Mouse (Mus musculus): Measurements from ENCODE around the gene Cyth1.

Cyth1 gene

GRCm38 (mm10) chr11:118248150-118249011, at the start of gene Cyth1:
Gene Cyth1, minus strand, starts transcription at chr11:118248592.
- peak; percentile 97 for DNase-seq (ENCODE audit: low read depth, low spot score)

GRCm38 (mm10) chr11:118297967-118298366, 49.6 kb upstream of the Cyth1 start:
- no peak for DNase-seq (ENCODE audit: low read depth, low spot score)

DNA sequence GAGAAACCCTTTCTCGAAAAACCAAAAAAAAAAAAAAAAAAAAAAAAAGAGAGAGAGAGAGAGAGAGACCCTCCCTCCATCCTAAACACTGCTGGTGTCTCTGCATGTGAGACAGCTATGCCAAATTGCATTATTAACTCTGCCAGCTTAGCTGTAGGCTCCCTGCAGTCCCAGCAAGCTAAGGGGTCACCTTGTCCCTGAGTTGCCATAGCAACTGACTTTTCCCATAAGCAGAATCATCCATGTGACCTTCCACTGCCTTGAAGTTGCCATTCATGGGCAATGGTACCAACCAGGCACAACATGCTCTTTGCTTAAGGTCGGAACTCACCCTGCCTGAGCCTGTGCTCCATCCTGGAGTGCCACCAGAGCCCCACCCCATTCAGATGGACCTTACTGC, 46.6 kb upstream of the Cyth1 start:
- DNase-seq (ENCODE audit: low read depth, low spot score): no peak

DNA sequence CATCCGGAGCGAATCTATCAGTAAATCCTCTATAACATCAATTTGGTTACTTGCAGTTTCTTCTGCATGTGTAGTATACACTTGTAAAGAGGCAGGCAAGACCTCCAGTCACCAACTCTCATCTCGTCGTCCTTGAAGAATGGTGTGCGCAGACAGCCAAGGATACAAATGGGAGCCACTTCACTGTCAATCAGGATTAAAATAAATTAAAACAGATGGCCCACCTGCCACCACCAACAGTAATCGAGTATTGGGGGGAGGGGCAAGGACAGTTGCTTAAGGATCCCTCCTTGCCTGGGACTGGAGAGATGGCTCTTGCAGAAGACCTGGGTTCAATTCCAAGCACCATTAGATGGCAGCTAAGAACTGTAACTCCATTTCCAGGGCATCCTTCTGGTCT, 44.3 kb upstream of the Cyth1 start:
- DNase-seq (ENCODE audit: low read depth, low spot score): no peak

GRCm38 (mm10) chr11:118289999-118290889, 41.9 kb upstream of the Cyth1 start, which contains the start of gene Usp36:
Gene Usp36, minus strand, starts transcription at chr11:118290244.
- DNase-seq (ENCODE audit: low read depth, low spot score): peak; percentile 94

GRCm38 (mm10) chr11:118289562-118289961, 41.2 kb upstream of the Cyth1 start:
- no peak for DNase-seq (ENCODE audit: low read depth, low spot score)

DNA sequence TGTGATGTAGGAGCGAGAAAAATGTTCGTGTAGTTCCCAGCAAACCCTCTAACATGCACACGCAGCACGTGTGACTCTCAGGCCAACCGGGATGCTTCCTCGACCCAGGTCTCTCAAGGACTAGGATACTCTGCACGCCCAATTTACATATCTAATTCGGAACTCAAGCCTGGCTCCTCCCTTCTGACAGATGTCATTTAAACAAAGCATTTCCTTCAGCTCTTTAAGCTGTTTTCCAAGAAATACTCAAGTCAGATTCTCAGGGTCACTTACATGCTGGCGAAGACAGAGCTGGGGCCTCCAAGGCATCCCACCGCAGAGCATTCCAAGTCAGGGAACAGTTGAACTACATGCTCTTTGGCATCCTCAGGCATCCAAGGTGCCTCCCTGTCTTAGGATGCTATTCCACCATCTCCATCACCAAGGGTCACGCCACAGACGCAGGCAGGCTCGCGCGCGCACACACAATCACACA, 40.7 kb upstream of the Cyth1 start:
- DNase-seq (ENCODE audit: low read depth, low spot score): no peak

GRCm38 (mm10) chr11:118287573-118287972, 39.2 kb upstream of the Cyth1 start:
- DNase-seq (ENCODE audit: low read depth, low spot score): no peak

- DNase-seq (ENCODE audit: low read depth, low spot score): no peak
Observed at GRCm38 (mm10) chr11:118286434-118286833, 38.0 kb upstream of the Cyth1 start.

DNA sequence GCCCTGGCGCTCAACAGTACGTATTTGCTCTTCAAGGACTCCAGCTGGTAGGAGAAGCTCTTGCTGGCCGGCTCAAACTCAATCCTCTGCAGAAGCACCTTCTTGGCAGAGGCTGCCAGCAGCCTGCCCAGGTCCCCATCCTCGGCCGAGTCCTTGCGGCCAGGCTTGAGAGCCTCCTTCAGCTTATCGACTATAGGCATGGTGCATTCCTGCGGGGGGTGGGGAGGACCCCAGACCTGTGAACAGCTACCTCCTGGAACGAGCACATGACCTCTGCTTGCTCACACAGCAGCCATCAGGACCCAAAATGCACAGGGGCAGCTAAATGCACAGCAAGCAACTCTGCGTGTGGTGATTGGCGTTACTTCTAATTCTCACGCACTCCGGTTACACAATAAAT, 37.4 kb upstream of the Cyth1 start:
- DNase-seq (ENCODE audit: low read depth, low spot score): no peak

GRCm38 (mm10) chr11:118280218-118280617, 31.8 kb upstream of the Cyth1 start:
- DNase-seq (ENCODE audit: low read depth, low spot score): no peak

GRCm38 (mm10) chr11:118276328-118276727, 27.9 kb upstream of the Cyth1 start:
- DNase-seq (ENCODE audit: low read depth, low spot score): no peak

GRCm38 (mm10) chr11:118275092-118275491, 26.7 kb upstream of the Cyth1 start:
- no peak for DNase-seq (ENCODE audit: low read depth, low spot score)

GRCm38 (mm10) chr11:118269827-118270226, 21.4 kb upstream of the Cyth1 start:
- DNase-seq (ENCODE audit: low read depth, low spot score): no peak

DNA sequence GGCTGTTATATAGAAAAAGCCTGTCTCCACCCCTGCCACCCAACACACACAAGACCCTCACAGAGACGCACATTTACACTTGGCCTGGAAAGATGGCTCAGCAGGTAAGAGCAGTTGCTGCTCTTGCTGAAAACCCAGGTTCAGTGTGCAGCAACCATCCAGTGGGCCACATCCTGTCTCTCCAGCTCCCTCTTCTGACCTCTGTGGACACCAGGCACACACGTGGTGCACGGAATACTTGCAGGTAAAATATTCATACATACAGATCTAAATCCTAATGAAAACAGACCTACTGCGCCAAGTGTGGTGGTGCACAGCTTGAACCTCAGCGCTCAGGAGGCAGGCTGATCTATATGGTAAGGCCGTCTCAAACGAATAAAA, 18.3 kb upstream of the Cyth1 start:
- no peak for DNase-seq (ENCODE audit: low read depth, low spot score)

- no peak for DNase-seq (ENCODE audit: low read depth, low spot score)
Observed at GRCm38 (mm10) chr11:118266044-118266665, 17.8 kb upstream of the Cyth1 start.

GRCm38 (mm10) chr11:118265621-118266020, 17.2 kb upstream of the Cyth1 start:
- no peak for DNase-seq (ENCODE audit: low read depth, low spot score)

DNA sequence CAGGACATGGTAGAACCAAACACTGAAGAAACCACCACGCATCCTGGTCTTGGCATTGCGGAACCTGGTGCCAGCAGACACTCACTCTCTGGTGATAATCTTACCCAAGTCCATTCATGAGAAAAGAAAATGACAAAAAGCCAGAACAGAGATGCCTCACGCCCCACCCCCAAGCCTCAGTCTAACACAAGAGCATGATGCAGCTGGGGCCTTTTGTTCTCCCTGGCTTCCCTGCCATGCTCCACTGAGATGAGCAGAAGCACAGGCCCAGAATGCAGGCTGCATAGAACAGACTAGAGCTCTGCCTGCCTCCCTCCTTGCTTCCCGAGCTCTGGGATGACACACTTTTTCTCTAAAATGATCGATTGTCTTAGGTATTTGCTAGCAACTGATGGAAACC, 14.8 kb upstream of the Cyth1 start:
- DNase-seq (ENCODE audit: low read depth, low spot score): no peak

DNA sequence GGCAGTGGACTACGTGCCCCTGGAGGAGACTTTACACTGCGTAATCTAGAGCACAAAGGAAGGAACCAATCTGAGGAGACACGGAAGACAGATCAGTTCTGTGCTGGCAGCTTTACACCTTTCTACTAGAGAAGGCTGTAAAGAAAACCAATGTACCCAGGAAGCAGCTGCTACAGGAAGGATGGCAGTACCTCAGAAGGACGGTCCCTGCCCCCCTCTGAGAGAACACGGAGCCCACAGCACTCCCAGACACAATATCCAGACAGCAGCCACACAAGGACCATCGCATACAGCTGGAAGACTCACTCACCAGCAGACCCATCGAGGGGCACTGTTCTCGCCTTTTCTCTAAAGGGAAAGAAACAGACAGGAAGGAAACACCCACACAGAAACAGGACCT, 11.7 kb upstream of the Cyth1 start:
- no peak for DNase-seq (ENCODE audit: low read depth, low spot score)

- DNase-seq (ENCODE audit: low read depth, low spot score): no peak
Observed at GRCm38 (mm10) chr11:118259580-118259979, 11.2 kb upstream of the Cyth1 start.

GRCm38 (mm10) chr11:118256371-118256770, 8.0 kb upstream of the Cyth1 start:
- no peak for DNase-seq (ENCODE audit: low read depth, low spot score)

Data from c-Kit-negative CD71-positive TER-119-positive erythroid progenitor cells, embryonic 14.5 days (primary cell).